Mouse (Mus musculus) forebrain, embryonic 12.5 days (tissue): Measurements from ENCODE around the gene Nfix. TPM values are rescaled to one million over a fixed set of nuclear protein-coding genes. Genes with fewer than 3 reads are reported as not detected.

Source experiments
- ATAC-seq: fragments of 200-750 bp; cut with Nextera tagmentation; 2 replicates; pipeline ENCODE4 v1.8.0; 2017; ENCODE audit warnings: moderate TSS enrichment; ENCODE audit not compliant: low FRiP score
- H3K27ac ChIP-seq: fragments of 300-500 bp; sonication (generic); 2 replicates; pipeline ENCODE4 v1.5.1; 2016; ENCODE audit warnings: mild to moderate bottlenecking
- H3K27me3 ChIP-seq: fragments of 300-500 bp; sonication (generic); 2 replicates; pipeline ENCODE4 v1.6.1; 2016; ENCODE audit warnings: mild to moderate bottlenecking
- H3K36me3 ChIP-seq: fragments of 300-500 bp; sonication (generic); replicated peaks from 2 replicates; pipeline ENCODE4 v1.6.1; 2016; ENCODE audit warnings: mild to moderate bottlenecking
- H3K4me1 ChIP-seq: fragments of 300-500 bp; sonication (generic); 2 replicates; pipeline ENCODE4 v1.6.1; 2016
- H3K4me2 ChIP-seq: fragments of 300-500 bp; sonication (generic); 2 replicates; pipeline ENCODE4 v1.6.1; 2016; ENCODE audit warnings: mild to moderate bottlenecking, moderate library complexity
- H3K4me3 ChIP-seq: fragments of 300-500 bp; sonication (generic); replicated peaks from 2 replicates; pipeline ENCODE4 v1.5.1; 2016; ENCODE audit warnings: mild to moderate bottlenecking
- H3K9ac ChIP-seq: fragments of 300-500 bp; sonication (generic); 2 replicates; pipeline ENCODE4 v1.6.1; 2016; ENCODE audit warnings: mild to moderate bottlenecking
- H3K9me3 ChIP-seq: fragments of 300-500 bp; sonication (generic); 2 replicates; pipeline ENCODE4 v1.6.1; 2016
- WGBS: fragments of 180-500 bp; shearing (Covaris S2); methylation state at CpG from one replicate; pipeline ENCODE4 v1.1.7; 2016; 5-methylcytosine and 5-hydroxymethylcytosine counted together
- polyA plus RNA-seq: library from polyadenylated mRNA; unstranded; fragments of >200 nt; fragmentation: Nextera tagmentation; extraction: Ambion mirVana; gene quantifications from 2 replicates; pipeline ENCODE4 v1.2.1, GENCODE M21; 2016

The Nfix gene
- polyA plus RNA-seq, 1 experiment from 2014 or later: 31.9 TPM

DNA sequence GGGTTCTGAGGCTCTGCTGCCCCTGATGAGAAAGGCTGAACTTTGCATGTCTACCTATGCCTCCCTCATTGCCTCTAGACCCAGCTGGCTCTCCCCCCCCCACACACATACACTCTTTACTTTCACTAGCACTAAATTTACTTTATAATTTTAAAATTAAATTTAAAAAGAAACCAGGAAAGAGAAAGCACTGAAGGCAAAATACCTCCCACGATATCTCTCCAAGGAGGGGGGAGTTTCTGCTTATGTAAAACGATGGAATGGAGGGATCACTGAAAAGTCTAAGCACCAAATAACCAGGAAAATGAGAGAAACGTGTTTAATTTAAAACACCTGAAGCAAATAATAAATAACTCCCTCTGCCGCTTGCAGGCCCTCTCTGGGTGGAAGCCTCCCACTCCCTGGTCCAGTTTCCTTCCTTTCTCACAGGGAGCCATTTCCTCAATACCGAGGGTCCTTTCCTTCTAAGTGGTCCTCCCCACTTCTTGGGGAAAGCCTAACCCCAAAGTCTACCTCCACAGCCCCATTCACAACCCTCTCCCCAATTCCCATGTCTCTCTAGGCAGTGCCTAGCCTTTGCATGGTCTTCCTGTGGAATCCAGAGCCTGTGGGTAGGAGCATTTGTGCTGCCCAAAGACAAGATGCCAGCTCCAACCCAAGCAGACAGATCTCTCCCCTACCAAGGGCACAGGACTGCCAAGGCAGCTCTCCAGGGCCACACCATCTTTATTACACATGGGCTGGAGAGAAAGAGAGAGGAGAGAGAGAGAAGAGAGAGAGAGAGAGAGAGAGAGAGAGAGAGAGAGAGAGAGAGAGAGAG is 18.2 kb downstream of the Nfix start:
- Histone ChIP-seq H3K27me3 (peaks cover 100% of the 10 kb centered on the region), H3K4me1 (peaks cover 53% of the 10 kb centered on the region), H3K36me3 (no peaks in the 10 kb centered on the region), H3K4me2 (no peak overlapping the region), H3K4me3 (no peak overlapping the region), H3K27ac (no peak overlapping the region), H3K9ac (no peak overlapping the region), H3K9me3 (no peaks in the 10 kb centered on the region)
- ATAC-seq: no peak
- 3% methylated on average over 5 of the region's 5 CpGs for WGBS

DNA sequence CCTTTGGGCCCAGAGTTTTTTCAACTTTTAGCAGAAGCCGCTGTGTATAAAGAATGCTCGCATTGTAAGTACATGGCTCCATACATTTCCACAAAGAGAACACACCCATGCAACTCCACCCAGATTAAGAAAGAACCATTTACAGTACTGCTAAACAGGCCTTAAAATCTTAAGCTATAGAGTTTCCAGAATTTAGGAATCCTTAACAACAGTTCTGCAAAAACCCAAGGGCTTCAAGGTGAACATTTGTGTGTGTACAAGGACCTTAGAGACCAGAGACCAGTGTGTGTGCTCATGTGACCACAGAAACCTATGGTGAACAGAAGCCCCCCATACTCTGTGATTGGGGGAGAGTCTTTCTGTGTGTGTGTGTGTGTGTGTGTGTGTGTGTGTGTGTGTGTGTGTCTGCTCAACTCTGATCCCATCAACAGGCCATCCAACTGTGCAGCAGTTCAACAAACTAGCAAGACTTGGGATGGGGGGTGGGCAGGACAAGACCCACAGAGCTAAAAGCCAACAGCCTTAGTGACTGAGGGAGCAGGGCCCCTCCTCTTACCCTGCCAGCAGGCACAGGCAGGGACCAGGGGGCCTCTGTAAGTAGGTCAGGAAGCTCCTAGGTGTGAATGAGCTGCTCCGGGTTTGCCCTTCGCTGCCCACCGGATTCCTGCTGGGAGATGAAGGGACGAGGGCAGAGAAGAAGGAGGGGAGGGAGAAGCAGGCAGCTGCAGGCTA is 19.0 kb downstream of the Nfix start:
- Histone ChIP-seq H3K9me3 (no peaks in the 10 kb centered on the region), H3K27ac (peak overlapping the region; percentile 10; the same call in 1 of the 2 replicates), H3K27me3 (peaks cover 100% of the 10 kb centered on the region), H3K4me3 (no peak overlapping the region), H3K36me3 (no peaks in the 10 kb centered on the region), H3K9ac (no peak overlapping the region), H3K4me2 (no peak overlapping the region), H3K4me1 (peaks cover 46% of the 10 kb centered on the region)
- ATAC-seq: no peak
- WGBS: 8% methylated on average over 6 of the region's 6 CpGs

DNA sequence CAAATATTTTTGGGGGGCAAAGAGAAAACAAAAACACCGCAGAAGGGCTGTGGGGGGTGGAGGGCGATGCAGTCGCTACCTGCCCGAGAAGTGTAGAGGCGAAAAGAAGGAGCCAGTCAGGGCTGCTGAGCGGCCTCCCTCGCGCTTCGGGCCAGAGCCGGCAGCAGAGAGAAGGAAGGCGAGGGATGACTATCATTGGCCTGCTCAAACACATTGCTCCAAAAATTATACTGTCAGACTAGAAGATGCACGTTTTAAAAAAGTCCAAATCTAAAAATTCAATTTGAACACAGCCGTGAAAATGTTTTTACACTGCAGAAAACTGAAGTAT is 20.0 kb downstream of the Nfix start:
- peak overlapping the region; percentile 38 for H3K4me2 ChIP-seq
- 0 out of 2 replicates have a peak overlapping the region, but pooled peaks have one; percentile 41 for H3K9ac ChIP-seq
- H3K9me3 ChIP-seq: no peaks in the 10 kb centered on the region
- no peaks in the 10 kb centered on the region for H3K36me3 ChIP-seq
- H3K4me1 ChIP-seq: peaks cover 48% of the 10 kb centered on the region
- H3K27ac ChIP-seq: peak overlapping the region; percentile 77
- H3K4me3 ChIP-seq: no peak overlapping the region
- ATAC-seq: 0 out of 2 replicates have a peak, but pooled peaks have one; percentile 65
- peaks cover 100% of the 10 kb centered on the region for H3K27me3 ChIP-seq
- WGBS: 2% methylated on average over 13 of the region's 13 CpGs

DNA sequence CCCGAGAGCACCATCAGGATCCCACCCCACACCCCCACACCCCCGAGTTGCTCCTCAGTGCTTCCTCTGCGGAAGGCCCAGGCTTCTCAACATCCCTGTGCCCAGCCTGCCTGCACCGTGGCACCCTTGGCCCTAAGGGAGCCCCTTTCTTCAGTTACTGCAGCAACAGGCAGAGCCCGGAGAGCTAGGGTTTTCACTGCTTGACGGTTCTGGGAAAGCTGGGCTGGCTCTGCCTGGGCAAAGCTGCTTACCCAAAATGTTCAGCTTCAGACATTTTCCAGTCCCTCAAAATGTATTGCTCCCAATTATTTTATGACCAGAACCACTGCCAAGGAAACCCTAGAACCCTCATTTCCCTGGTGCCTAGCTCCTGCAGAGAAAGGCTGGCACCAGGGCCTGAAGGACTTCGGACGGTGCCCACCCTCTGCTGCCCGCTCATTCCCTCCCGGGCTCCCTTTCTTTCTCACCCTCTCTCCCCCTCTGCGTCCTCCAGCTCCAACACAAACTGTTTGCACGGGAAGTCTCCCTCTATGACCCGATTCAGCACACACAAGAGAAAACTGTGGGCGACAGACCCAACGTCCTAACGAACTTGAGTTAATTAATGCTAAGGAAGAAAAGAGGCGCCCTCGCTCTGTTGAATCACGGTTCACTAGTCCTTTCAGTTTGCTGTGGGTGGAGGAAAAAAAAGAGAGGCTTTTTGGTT is 20.5 kb downstream of the Nfix start:
- WGBS: 1% methylated on average over 19 of the region's 19 CpGs
- H3K4me2 ChIP-seq: peak overlapping the region; percentile 38
- H3K9me3 ChIP-seq: no peaks in the 10 kb centered on the region
- H3K4me3 ChIP-seq: peak overlapping the region; percentile 10
- peak overlapping the region; percentile 77 for H3K27ac ChIP-seq
- H3K27me3 ChIP-seq: peaks cover 100% of the 10 kb centered on the region
- no peaks in the 10 kb centered on the region for H3K36me3 ChIP-seq
- ATAC-seq: peak; percentile 67; the same call in 1 of the 2 replicates
- peak overlapping the region; percentile 41; the same call in 1 of the 2 replicates for H3K9ac ChIP-seq
- H3K4me1 ChIP-seq: peaks cover 50% of the 10 kb centered on the region

DNA sequence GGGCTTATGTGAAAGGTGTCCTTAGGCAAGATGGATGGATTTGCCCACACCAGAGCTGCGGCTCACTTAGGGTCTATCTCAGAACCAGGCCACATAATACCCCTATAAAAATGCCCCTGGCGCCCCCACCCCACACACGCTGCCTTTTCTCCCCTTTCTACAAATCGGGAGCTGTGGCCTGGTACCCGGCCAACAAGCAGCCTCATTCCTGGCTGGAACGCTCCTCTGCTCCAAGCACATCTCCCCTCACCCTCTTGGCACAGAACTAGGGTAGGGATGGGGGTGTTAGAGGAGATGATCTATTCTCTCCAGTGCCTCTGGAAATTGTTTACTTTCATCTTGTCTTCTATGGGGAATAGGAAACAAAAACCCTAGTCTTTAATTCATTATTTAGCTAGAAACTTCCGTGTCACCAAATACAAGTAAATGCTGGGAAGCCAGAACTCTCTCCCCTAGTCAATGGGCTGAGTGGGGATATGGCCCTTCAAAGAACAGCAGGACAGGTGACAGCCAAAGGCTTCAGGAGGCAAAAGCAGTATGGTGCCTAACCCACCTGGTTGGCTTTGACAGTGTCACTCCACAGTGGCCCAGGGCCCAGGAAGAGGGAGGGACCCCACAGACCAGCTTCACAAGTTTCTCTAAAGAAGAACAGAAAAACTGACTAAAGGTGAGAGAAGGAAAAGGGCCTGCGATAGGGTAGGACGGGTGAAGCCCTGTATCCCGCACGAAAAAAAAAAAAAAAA is 21.3 kb downstream of the Nfix start:
- 4% methylated on average over 11 of the region's 11 CpGs for WGBS

DNA sequence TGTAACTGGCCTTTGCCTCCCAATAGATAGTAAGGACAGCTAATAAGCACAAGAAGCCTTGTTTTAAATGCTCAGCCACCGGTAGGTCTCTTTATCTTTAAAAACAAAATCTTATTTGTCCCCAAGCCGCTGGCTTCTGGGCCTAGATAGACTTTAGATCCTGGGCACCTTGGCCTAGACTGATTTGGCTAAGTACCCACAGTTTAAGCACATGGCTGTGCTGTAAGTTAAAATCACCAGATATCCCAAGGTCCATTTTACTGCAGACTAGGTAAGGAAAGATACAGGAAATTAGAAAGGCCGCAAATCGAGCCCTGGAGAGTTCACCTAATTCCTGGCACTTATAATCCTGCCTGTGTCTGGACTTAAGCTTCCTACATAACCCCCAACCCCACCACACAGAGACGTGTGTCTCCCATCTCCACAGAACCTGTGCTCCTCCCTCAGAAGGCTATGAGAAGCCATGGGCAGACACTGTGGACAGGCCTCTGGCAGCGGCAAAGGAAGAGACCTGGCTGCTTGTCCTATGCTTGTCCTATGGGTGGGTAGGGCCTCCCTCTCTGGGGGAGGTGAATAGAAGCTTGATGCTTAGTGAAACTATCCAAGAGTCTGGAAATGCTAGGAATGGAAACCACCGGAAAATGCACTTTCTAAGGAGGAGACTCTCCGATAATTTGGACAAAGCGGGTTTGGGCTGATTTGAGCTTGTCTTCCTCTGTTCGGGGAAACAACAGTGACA is 22.1 kb downstream of the Nfix start:
- H3K4me1 ChIP-seq: peaks cover 58% of the 10 kb centered on the region
- WGBS: 13% methylated on average over 10 of the region's 10 CpGs
- no peak overlapping the region; the same call in 1 of the 2 replicates for H3K4me2 ChIP-seq
- no peak overlapping the region for H3K4me3 ChIP-seq
- no peaks in the 10 kb centered on the region for H3K9me3 ChIP-seq
- ATAC-seq: no peak
- no peak overlapping the region; the same call in 1 of the 2 replicates for H3K9ac ChIP-seq
- H3K36me3 ChIP-seq: no peaks in the 10 kb centered on the region
- H3K27me3 ChIP-seq: peaks cover 100% of the 10 kb centered on the region
- no peak overlapping the region for H3K27ac ChIP-seq

More for the DNA sequence above, 21.3 kb downstream of the Nfix start:
- no peak overlapping the region for H3K4me3 ChIP-seq
- peak overlapping the region; percentile 77; the same call in 1 of the 2 replicates for H3K27ac ChIP-seq
- peaks cover 100% of the 10 kb centered on the region for H3K27me3 ChIP-seq
- H3K36me3 ChIP-seq: no peaks in the 10 kb centered on the region
- H3K4me1 ChIP-seq: peaks cover 52% of the 10 kb centered on the region
- H3K9me3 ChIP-seq: no peaks in the 10 kb centered on the region
- H3K9ac ChIP-seq: no peak overlapping the region; the same call in 1 of the 2 replicates
- ATAC-seq: no peak
- H3K4me2 ChIP-seq: peak overlapping the region; percentile 38; the same call in 1 of the 2 replicates

DNA sequence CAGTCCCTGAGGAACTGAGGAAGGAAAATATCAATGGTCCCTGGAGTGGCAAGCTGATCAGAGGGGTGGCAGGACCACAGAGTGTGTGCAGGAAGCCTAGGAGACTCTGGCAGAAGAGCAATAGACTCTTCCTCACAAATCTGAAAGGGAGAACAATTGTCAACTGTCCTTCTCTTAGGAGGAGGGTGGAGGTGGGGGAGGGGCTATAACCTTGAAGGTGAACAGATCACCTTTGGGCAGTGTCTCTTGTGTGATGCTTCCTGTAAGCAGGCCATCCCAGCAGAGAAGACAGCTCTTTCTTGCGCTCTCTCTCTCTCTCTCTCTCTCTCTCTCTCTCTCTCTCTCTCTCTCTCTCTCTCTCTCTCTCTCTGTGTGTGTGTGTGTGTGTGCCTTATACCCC is 23.6 kb downstream of the Nfix start:
- Histone ChIP-seq H3K4me2 (no peak overlapping the region), H3K27ac (no peak overlapping the region)

DNA sequence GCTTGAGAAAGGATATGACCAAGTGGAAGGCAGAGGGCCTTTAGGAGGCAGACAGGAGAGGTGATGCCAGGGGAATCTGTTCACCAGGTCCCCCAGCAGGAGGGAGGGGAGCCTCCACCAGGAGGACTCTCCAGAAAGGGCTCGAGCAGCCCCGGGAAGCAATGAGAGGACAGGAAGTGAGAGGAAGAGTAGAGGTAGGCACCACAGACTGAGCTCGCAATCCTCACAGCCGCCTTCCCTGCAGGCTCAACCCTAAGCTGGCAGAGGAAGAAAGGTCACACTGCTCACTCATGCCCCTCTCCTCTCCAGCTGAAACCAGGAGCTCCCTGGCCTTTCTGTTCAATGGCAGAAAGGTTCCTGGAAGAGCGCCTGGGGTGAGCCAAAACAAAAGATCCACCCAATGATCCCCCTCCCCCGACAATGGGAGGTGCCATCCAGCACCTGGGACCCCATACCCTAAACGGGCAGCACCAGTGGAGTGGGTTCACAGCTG is 24.5 kb downstream of the Nfix start:
- Histone ChIP-seq H3K4me1 (peaks cover 72% of the 10 kb centered on the region), H3K4me3 (no peak overlapping the region; the same call in 1 of the 2 replicates), H3K9ac (peak overlapping the region; percentile 47; the same call in 1 of the 2 replicates), H3K36me3 (no peaks in the 10 kb centered on the region), H3K27me3 (peaks cover 100% of the 10 kb centered on the region), H3K27ac (peak overlapping the region; percentile 85), H3K4me2 (peak overlapping the region; percentile 51; the same call in 1 of the 2 replicates), H3K9me3 (no peaks in the 10 kb centered on the region)
- no peak for ATAC-seq
- WGBS: 7% methylated on average over 7 of the region's 7 CpGs

More for the DNA sequence above, 23.6 kb downstream of the Nfix start:
- peaks cover 100% of the 10 kb centered on the region for H3K27me3 ChIP-seq
- WGBS: 29% methylated on average over 1 of the region's 1 CpGs
- ATAC-seq: no peak
- no peak overlapping the region for H3K9ac ChIP-seq
- H3K36me3 ChIP-seq: no peaks in the 10 kb centered on the region
- peaks cover 70% of the 10 kb centered on the region for H3K4me1 ChIP-seq
- H3K4me3 ChIP-seq: no peak overlapping the region
- no peaks in the 10 kb centered on the region for H3K9me3 ChIP-seq

DNA sequence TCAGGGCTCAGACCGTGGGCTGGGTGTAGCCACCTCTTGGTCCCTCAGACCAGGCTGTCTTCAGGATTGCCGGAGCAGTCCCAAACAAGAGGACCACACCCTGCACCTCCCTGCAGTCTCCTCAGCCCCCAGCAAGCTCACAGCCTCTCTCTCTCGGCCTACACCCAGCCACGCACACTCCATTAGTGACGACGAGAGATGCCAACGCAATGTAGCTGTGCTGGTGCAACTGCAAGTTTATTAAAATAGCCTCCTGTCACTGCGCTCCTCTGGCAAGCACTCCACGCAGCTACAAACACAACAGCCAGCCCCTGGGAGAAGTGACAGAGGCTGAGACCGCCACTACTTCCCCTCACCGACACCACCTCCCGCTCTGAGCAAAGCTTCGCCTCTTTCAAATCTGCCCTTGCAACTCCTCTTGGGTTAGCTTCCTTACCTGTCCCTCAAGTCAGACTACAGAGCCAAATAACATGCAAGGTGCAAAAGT is 25.0 kb downstream of the Nfix start:
- Histone ChIP-seq H3K4me3 (peak overlapping the region; percentile 13), H3K4me2 (peak overlapping the region; percentile 51), H3K9ac (peak overlapping the region; percentile 47), H3K27me3 (peaks cover 100% of the 10 kb centered on the region), H3K36me3 (no peaks in the 10 kb centered on the region), H3K27ac (peak overlapping the region; percentile 85), H3K4me1 (peaks cover 77% of the 10 kb centered on the region), H3K9me3 (no peaks in the 10 kb centered on the region)
- 4% methylated on average over 13 of the region's 13 CpGs for WGBS
- ATAC-seq: no peak

DNA sequence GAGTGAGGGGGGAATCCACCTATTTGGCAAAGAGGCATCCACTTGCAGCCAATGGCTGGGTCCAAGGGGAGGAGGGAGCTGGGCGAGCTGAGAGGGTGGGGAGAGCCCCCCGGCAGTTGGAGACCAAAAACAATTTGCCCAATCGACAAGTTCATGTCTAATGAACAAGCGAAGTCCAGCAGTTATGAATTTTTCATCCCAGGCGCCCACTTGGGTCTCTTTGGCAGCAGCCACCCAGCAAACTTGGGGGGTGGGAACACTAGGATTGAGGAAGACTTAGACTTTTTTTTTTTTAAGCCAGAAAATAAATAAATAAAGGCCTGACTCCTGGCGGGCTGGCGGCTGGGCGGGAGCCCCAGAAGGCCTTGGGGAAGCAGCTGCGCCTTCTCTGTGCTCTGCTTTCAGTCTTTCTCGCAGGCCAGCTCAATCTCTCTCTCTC is 25.7 kb downstream of the Nfix start:
- H3K9me3 ChIP-seq: no peaks in the 10 kb centered on the region
- WGBS: 2% methylated on average over 10 of the region's 10 CpGs
- H3K4me2 ChIP-seq: peak overlapping the region; percentile 51
- peak overlapping the region; percentile 85 for H3K27ac ChIP-seq
- H3K9ac ChIP-seq: peak overlapping the region; percentile 47; the same call in 1 of the 2 replicates
- peaks cover 100% of the 10 kb centered on the region for H3K27me3 ChIP-seq
- peak overlapping the region; percentile 31 for H3K4me3 ChIP-seq
- ATAC-seq: no peak
- H3K4me1 ChIP-seq: peaks cover 76% of the 10 kb centered on the region
- no peaks in the 10 kb centered on the region for H3K36me3 ChIP-seq
